Mouse (Mus musculus) E14TG2a.4 (cell line): Measurements from ENCODE around the gene Exoc3l.
A peak's percentile ranks its signal among the peaks of the same experiment; 100 is the strongest.

ENCODE experiments used
- H3K27me3 ChIP-seq: 2 replicates; pipeline ENCODE4 v1.6.1; 2014; ENCODE audit warnings: low read length, control low read depth; ENCODE audit not compliant: insufficient read depth
- H3K36me3 ChIP-seq: 2 replicates; pipeline ENCODE4 v1.6.1; 2014; ENCODE audit warnings: low read length, control low read depth; ENCODE audit not compliant: insufficient read depth
- H3K4me1 ChIP-seq: replicated peaks from 2 replicates; pipeline ENCODE4 v1.6.1; 2014; ENCODE audit warnings: low read depth, low read length, control low read depth
- H3K4me3 ChIP-seq: replicated peaks from 2 replicates; pipeline ENCODE4 v1.5.1; 2014; ENCODE audit warnings: mild to moderate bottlenecking, low read length
- H3K9me3 ChIP-seq: 2 replicates; pipeline ENCODE4 v1.6.1; 2014; ENCODE audit warnings: low read length, control low read depth
- CTCF ChIP-seq: conservative IDR thresholded peaks from 2 replicates; pipeline ENCODE4 v1.5.1; 2014; ENCODE audit warnings: low read length
- NANOG ChIP-seq: IDR thresholded peaks from 2 replicates; pipeline ENCODE4 v1.6.1; 2014; ENCODE audit warnings: borderline replicate concordance, low read length, mixed read lengths
- POU5F1 ChIP-seq: IDR thresholded peaks from 2 replicates; pipeline ENCODE4 v1.6.1; 2014; ENCODE audit warnings: low read length, borderline replicate concordance

Gene Exoc3l

DNA sequence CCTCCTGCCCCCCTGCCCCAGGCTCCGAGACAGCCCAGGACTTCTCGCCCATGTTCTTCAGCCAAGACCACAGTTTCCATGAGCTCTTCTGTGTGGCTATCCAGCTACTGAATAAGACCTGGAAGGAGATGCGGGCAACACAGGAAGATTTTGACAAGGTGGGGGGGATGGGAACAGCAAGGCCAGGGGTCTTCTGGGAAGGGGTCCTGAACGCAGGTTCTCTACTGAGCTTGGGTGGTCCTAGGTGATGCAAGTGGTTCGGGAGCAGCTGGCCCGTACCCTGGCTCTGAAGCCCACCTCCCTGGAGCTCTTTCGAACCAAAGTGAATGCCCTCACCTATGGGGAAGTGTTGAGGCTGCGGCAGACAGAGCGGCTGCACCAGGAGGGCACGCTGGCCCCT, 12.5 kb upstream of the Exoc3l start:
- Histone ChIP-seq H3K9me3 (no peaks in the 10 kb centered on the region), H3K4me1 (peaks cover 40% of the 10 kb centered on the region)
- TF ChIP-seq CTCF (no peak), POU5F1 (no peak), NANOG (no peak)

DNA sequence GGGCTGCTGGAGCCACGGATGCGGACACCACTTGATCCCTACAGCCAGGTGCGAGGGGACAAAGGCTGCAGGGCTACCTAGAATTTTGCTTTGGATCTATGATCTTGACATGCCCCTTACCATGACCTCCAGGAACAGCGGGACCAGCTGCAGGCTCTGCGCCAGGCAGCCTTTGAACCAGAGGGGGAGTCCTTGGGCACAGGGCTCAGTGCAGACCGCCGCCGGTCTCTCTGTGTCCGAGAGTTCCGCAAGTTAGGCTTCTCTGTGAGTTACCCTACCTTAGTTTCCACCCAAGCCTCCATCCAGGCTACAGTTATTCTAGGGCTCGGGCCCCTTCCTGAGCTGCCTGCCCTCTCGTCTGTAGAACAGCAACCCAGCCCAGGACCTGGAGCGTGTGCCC, 11.8 kb upstream of the Exoc3l start:
- H3K9me3 ChIP-seq = no peaks in the 10 kb centered on the region
- TF ChIP-seq CTCF = no peak
- TF ChIP-seq NANOG = no peak
- TF ChIP-seq POU5F1 = no peak
- H3K4me3 ChIP-seq = no peak overlapping the region
- peaks cover 86% of the 10 kb centered on the region for H3K36me3 ChIP-seq
- no peaks in the 10 kb centered on the region for H3K27me3 ChIP-seq
- peaks cover 48% of the 10 kb centered on the region for H3K4me1 ChIP-seq

More for the DNA sequence above, 12.5 kb upstream of the Exoc3l start:
- Histone ChIP-seq H3K36me3 (peaks cover 86% of the 10 kb centered on the region), H3K27me3 (no peaks in the 10 kb centered on the region), H3K4me3 (no peak overlapping the region)

DNA sequence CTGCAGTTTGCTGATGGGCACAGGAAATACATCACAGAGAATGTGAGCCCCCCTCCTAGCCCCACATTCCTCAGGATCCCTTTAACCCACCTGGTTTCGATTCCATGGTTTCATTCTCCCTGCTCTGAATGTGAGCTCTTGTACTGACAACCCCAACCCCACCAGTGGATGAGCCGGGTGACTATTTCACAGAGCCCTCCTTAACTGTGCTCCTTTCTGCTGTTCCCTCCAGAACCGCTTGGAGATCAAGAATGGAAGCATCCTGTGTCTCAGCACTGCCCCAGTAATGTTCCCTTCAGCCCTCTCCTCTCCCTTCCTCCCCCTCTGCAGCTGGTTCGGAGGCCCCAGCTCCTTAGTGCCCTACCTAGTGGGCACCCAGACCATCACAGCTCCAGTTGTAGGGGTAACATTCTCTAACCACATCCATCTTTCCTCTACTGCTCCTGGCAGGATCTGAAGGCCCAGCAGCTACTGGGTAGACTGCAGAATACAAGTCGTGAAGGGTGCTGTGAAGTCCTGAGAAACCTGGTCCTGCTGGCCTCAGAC, 10.3 kb upstream of the Exoc3l start:
- H3K4me1 ChIP-seq = peaks cover 59% of the 10 kb centered on the region
- peaks cover 86% of the 10 kb centered on the region for H3K36me3 ChIP-seq
- peak overlapping the region; percentile 71; the same call in 1 of the 2 replicates for H3K4me3 ChIP-seq
- no peaks in the 10 kb centered on the region for H3K27me3 ChIP-seq
- TF ChIP-seq NANOG (no peak), POU5F1 (no peak), CTCF (no peak)
- H3K9me3 ChIP-seq = no peaks in the 10 kb centered on the region

DNA sequence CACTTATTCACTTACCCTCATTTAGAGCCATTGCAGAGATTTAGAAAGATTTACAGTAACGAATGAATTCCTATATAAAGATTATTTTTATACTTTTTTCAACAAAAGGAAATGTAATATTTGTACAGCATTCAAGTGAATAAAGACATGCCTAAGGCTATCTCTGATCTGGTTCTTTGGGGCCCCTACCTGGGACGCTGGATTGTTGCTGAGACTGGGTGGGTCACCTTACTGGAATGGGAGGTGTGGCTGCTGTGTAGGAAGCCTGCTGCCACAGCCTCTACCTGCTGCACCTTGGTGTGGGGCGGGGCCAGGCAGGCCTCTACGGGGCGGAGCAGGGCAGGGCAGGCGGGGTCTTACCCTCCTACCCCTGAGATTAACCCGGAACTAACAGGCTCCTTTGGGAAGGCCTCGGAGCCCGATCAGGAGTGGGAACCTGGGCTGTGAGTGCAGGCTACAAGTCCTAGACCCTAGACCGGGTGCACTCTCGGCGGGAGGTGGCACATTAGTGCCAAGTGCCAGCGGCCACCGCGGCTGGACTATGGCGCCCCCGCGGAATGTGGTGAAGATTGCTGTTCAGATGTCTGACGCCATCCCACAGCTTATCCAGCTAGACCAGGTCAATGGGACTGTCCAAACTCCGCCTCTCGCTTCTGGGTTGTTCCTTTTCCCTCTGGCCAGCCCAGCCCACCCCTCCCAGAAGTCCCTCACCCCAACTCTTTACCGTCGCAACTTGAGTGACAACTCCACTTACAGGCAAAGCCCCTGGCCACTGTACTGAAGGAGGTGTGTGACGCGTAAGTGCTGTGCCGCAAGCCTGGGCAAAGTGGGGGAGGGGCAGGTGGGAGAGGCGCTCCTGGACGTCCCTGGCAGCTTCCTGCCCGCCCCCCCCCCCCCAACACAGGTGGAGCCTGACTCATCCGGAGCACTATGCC, 9.6 kb upstream of the Exoc3l start, which contains the start of gene Elmo3:
TSS of gene Elmo3 (plus strand) at position 391 of the 935 bp plus-strand sequence.
- no peak for TF ChIP-seq NANOG
- TF ChIP-seq POU5F1 = no peak
- no peak for TF ChIP-seq CTCF
- Histone ChIP-seq H3K27me3 (no peaks in the 10 kb centered on the region), H3K4me3 (peak within 1 kb of the TSS; percentile 71), H3K36me3 (peaks cover 89% of the 10 kb centered on the region), H3K9me3 (no peaks in the 10 kb centered on the region), H3K4me1 (peaks cover 67% of the 10 kb centered on the region)

DNA sequence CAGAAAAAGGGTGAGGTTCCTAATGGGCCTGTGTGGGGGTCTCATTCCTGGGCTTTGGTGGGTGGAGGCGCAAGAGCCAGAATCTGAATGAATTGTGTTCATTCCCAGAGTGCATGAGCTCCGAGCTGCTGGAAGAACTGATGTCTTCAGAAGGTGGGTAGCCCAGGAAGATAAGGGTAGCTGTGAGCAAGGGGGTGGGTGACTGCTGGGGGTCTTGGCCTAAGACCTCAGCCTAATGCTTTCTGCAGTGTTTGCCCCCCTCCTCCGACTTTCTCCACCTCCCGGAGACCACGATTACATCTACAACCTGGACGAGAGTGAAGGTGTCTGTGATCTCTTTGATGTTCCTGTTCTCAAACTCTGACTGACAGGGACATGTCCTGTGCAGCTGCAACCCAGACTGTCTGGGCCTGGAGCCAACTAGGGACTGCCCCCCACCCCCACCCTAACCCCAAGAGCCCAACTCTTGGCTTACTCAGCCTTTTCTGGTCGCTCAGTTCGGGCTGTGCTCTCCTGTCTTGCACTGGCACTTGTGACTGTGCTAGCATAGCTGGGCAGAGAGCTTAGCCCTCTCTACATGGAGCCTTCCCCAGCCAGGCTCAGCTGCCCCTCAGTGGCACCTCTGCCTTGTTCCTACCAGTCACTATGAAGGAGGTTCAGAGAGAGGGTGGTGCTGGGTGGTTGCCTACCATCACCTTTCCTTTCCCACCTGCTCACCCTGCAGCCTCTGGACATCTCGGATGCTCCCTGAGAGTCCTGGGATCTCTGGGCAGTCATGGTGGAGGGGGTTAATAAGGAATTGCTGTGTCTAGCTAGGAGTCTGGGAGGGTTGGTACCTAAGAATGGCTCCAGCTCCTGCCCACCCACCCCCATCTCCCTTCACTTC, 8.7 kb upstream of the Exoc3l start:
- Histone ChIP-seq H3K4me1 (peaks cover 76% of the 10 kb centered on the region), H3K36me3 (peaks cover 89% of the 10 kb centered on the region), H3K9me3 (no peaks in the 10 kb centered on the region), H3K4me3 (peak overlapping the region; percentile 71; the same call in 1 of the 2 replicates), H3K27me3 (no peaks in the 10 kb centered on the region)
- TF ChIP-seq NANOG (no peak), CTCF (no peak), POU5F1 (no peak)

DNA sequence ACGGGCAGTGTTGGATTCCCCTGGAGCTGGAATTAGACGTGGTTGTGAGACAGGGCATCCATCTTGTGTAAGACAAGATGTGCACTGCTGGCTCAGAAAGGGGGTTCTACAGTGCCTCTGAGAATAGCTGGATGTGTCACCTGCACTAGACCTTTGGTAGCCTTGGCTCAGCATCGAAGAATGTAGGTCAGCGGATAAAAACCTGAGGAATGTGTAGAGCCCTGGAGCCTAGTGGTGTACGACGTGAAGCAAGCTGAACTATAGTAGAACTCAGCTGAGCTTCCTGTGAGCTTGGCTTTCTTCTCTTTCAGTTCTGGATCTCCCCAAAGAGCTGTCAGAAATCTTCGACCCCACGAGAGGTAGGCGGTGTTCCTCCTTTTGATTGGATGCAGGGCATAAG, 8.0 kb upstream of the Exoc3l start:
- H3K4me1 ChIP-seq = peaks cover 80% of the 10 kb centered on the region
- no peaks in the 10 kb centered on the region for H3K9me3 ChIP-seq
- peaks cover 90% of the 10 kb centered on the region for H3K36me3 ChIP-seq
- H3K4me3 ChIP-seq = no peak overlapping the region
- TF ChIP-seq POU5F1 = no peak
- TF ChIP-seq NANOG = no peak
- TF ChIP-seq CTCF = no peak
- H3K27me3 ChIP-seq = no peaks in the 10 kb centered on the region

DNA sequence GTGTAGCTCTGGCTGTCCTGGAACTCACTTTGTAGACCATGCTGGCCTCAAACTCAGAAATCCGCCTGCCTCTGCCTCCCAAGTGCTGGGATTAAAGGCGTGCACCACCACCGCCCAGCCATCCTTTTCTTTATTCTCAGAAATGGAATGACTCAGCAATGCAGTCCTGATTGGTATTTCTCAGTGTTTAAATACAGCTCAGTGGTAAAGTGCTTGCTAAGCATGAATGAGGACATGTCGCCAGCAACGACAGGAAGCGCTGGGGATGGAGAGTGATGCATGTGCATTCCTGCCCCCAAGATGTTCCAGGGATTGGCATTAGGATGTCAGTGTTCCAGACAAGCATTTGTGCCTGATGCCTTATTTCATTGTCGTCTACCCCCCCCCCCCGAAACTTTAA, 7.5 kb upstream of the Exoc3l start:
- Histone ChIP-seq H3K4me3 (no peak overlapping the region), H3K9me3 (no peaks in the 10 kb centered on the region), H3K27me3 (no peaks in the 10 kb centered on the region), H3K4me1 (peaks cover 82% of the 10 kb centered on the region), H3K36me3 (peaks cover 90% of the 10 kb centered on the region)
- TF ChIP-seq POU5F1 = no peak
- no peak for TF ChIP-seq CTCF

DNA sequence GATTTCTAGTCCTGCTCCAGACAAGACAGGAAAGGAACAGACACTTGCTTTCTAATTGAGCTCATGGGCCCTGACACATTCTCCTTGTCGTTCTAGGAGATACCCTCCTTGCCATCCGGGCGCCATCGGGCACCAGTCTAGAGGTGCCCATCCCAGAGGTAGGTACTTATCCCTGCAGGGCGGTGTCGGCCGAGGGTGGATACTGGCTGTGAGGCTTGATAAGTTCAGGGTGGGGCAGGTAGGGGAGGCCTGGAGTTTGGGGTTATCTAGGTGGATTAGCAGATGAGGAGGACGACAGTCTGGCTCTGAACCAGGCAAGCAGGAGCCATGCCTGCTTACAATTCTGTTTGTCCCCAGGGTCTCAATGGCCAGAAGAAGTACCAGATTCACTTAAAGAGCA, 4.1 kb upstream of the Exoc3l start:
- TF ChIP-seq NANOG (no peak), POU5F1 (no peak), CTCF (no peak)
- peaks cover 90% of the 10 kb centered on the region for H3K4me1 ChIP-seq
- H3K36me3 ChIP-seq = peaks cover 69% of the 10 kb centered on the region
- no peaks in the 10 kb centered on the region for H3K9me3 ChIP-seq
- H3K4me3 ChIP-seq = peak overlapping the region; percentile 35
- H3K27me3 ChIP-seq = no peaks in the 10 kb centered on the region
